ENCODE assay signal across 1 mouse cellular context in genomic region chr17:56950915-56951314, GRCm38 (mm10).
TF ChIP-seq lines count a peak whose summit lies in the region.

No protein-coding gene starts in this region.

TF ChIP-seq in MEL, 35 proteins besides CTCF, POLR2A, EP300 and RAD21 (continued from another document):
- TF ChIP-seq E2F4 (IDR thresholded peaks at IDR 0.05; ENCODE audit: borderline replicate concordance, low read depth, low read length) (no peak), MYC (IDR thresholded peaks at IDR 0.05; ENCODE audit: low read depth, low read length) (peak; percentile 70; the same call in 1 of the 2 replicates), MAZ (IDR thresholded peaks at IDR 0.05; ENCODE audit: low read depth, low read length) (no peak), MAX (IDR thresholded peaks at IDR 0.05; ENCODE audit: low read length) (no peak), ZNF384 (IDR thresholded peaks at IDR 0.05; ENCODE audit: low read depth, low read length) (peak; percentile 86), MYB (IDR thresholded peaks at IDR 0.05; ENCODE audit: low read depth, low read length) (no peak), GATA1 (IDR thresholded peaks at IDR 0.05; ENCODE audit: low read depth, low read length) (no peak), POLR2AphosphoS2 (IDR thresholded peaks at IDR 0.05; ENCODE audit: low read length) (no peak), MEF2A (IDR thresholded peaks at IDR 0.05; ENCODE audit: extremely low read depth, insufficient replicate concordance, low read depth, low read length, poor library complexity, severe bottlenecking) (no peak), NELFE (IDR thresholded peaks at IDR 0.05; ENCODE audit: low read depth, low read length) (no peak), USF1 (IDR thresholded peaks at IDR 0.05; ENCODE audit: low read depth, low read length) (no peak), JUND (IDR thresholded peaks at IDR 0.05; ENCODE audit: low read depth, low read length) (no peak), UBTF (IDR thresholded peaks at IDR 0.05; ENCODE audit: borderline replicate concordance, insufficient read depth, low read depth, low read length) (no peak), CHD2 (IDR thresholded peaks at IDR 0.05; ENCODE audit: low read length) (no peak), KAT2A (conservative IDR thresholded peaks at IDR 0.05; ENCODE audit: low read depth, low read length) (no peak), HCFC1 (IDR thresholded peaks at IDR 0.05; ENCODE audit: low read depth, low read length) (no peak), CHD1 (IDR thresholded peaks at IDR 0.05; ENCODE audit: low read depth, low read length) (no peak), POLR2AphosphoS5 (IDR thresholded peaks at IDR 0.05; ENCODE audit: borderline replicate concordance, low read depth, low read length) (no peak), MXI1 (IDR thresholded peaks at IDR 0.05; ENCODE audit: low read depth, low read length) (no peak), SIN3A (IDR thresholded peaks at IDR 0.05; ENCODE audit: low read length) (no peak), ELF1 (IDR thresholded peaks at IDR 0.05; ENCODE audit: low read depth, low read length) (no peak), TBP (IDR thresholded peaks at IDR 0.05; ENCODE audit: low read depth, low read length) (no peak), TCF12 (IDR thresholded peaks at IDR 0.05; ENCODE audit: low read depth, low read length) (no peak), ZMIZ1 (IDR thresholded peaks at IDR 0.05; ENCODE audit: low read depth, low read length) (no peak), NRF1 (IDR thresholded peaks at IDR 0.05; ENCODE audit: insufficient read depth, low read depth, low read length, poor library complexity, severe bottlenecking) (no peak), ETS1 (IDR thresholded peaks at IDR 0.05; ENCODE audit: low read depth, low read length) (no peak), GABPA (IDR thresholded peaks at IDR 0.05; ENCODE audit: low read depth, low read length) (no peak), MAFK (IDR thresholded peaks at IDR 0.05; ENCODE audit: borderline replicate concordance, low read depth, low read length) (no peak), SMC3 (IDR thresholded peaks at IDR 0.05; ENCODE audit: low read depth, low read length) (peak; percentile 85)
